Comparison of ENCODE assay signal across 15 mouse cellular contexts in genomic region chr15:10675801-10676200, GRCm38 (mm10). TPM values are rescaled to one million over a fixed set of nuclear protein-coding genes. Genes with fewer than 3 reads are reported as not detected.
DNase-seq lines count a peak whose midpoint lies in the region; ATAC-seq and TF ChIP-seq lines count a peak whose summit lies in the region.
"Had no signal": no experiment of that assay in that cellular context is flagged by ENCODE, and none has a peak within 500 bp of the region (broad histone marks: within the 10 kb centered on the region; RNA-seq: fewer than 3 reads in every experiment).

No protein-coding gene starts in this region.

- no peak overlapping the region for H3K4me3 ChIP-seq in lung, embryonic 14.5 days (ENCODE audit: low read depth, low read length)
- H3K4me3 ChIP-seq in lung, adult 2 months (replicated peaks; ENCODE audit: extremely low read depth, low read depth, low read length), result no peak overlapping the region
- no peak overlapping the region for H3K4me3 ChIP-seq in intestine, embryonic 15.5 days (replicated peaks)
- H3K4me3 ChIP-seq: embryonic facial prominence, embryonic 13.5 days; forebrain, embryonic 10.5 days; heart, embryonic 12.5 days had no signal

- 0 out of 2 replicates have a peak, but pooled peaks cover 9% of the 10 kb centered on the region for H3K36me3 ChIP-seq in lung, embryonic 14.5 days (ENCODE audit: insufficient read depth)
- H3K36me3 ChIP-seq in intestine, embryonic 15.5 days, result no peaks in the 10 kb centered on the region
- H3K36me3 ChIP-seq: G1E; heart, embryonic 12.5 days had no signal

- DNase-seq in embryo, embryonic 10.5 days (ENCODE audit: low spot score), result peak; percentile 29
- DNase-seq in embryo, embryonic 9.5 days (ENCODE audit: extremely low spot score), result no peak
- peak; percentile 34 for DNase-seq in lung, embryonic 14.5 days
- no peak for DNase-seq in lung, adult 2 months
- peak; percentile 87 for DNase-seq in ZHBTc4 (ENCODE audit: low read depth, low spot score)
- peak; percentile 45 for DNase-seq in lung, postnatal 10 days
- no peak for DNase-seq in thymus, postnatal 4 days
- DNase-seq: cerebellum, adult 9-10 months; kidney, postnatal 10 days; midbrain, embryonic 14.5 days had no signal

- H3K27me3 ChIP-seq in lung, embryonic 14.5 days (ENCODE audit: insufficient read depth, low read length), result no peaks in the 10 kb centered on the region
- H3K27me3 ChIP-seq in intestine, embryonic 15.5 days (replicated peaks), result no peaks in the 10 kb centered on the region
- H3K27me3 ChIP-seq: embryonic facial prominence, embryonic 13.5 days had no signal

- ATAC-seq in lung, embryonic 14.5 days (ENCODE audit: insufficient read depth), result no peak
- no peak for ATAC-seq in intestine, embryonic 15.5 days

- no peak for TF ChIP-seq POLR2A in lung, adult 2 months (IDR thresholded peaks at IDR 0.05; ENCODE audit: borderline replicate concordance, extremely low read depth, low read depth, low read length)

- H3K27ac ChIP-seq in lung, embryonic 14.5 days (ENCODE audit: low read depth), result no peak overlapping the region
- H3K27ac ChIP-seq in intestine, embryonic 15.5 days, result no peak overlapping the region
- H3K27ac ChIP-seq: forebrain, embryonic 10.5 days had no signal

- H3K4me1 ChIP-seq in lung, embryonic 14.5 days (ENCODE audit: insufficient read depth), result peaks cover 11% of the 10 kb centered on the region
- peaks cover 28% of the 10 kb centered on the region for H3K4me1 ChIP-seq in lung, adult 2 months (ENCODE audit: control insufficient read depth, insufficient read depth, low read length)
- H3K4me1 ChIP-seq in intestine, embryonic 15.5 days (replicated peaks), result peaks cover 10% of the 10 kb centered on the region

- H3K9ac ChIP-seq in lung, embryonic 14.5 days, result no peak overlapping the region
- no peak overlapping the region for H3K9ac ChIP-seq in intestine, embryonic 15.5 days
- H3K9ac ChIP-seq: embryonic facial prominence, embryonic 13.5 days; heart, embryonic 12.5 days had no signal

- no peak for TF ChIP-seq CTCF in lung, embryonic 14.5 days (IDR thresholded peaks at IDR 0.05; ENCODE audit: low read depth)
- no peak for TF ChIP-seq CTCF in lung, adult 2 months (IDR thresholded peaks at IDR 0.05; ENCODE audit: insufficient read depth, low read length)

- WGBS in lung, embryonic 14.5 days, result 77% methylated on average over 5 of the region's 5 CpGs
- WGBS in lung, adult 2 months, result 65% methylated on average over 5 of the region's 5 CpGs
- WGBS in intestine, embryonic 15.5 days, result 74% methylated on average over 5 of the region's 5 CpGs

- no peak overlapping the region for H3K4me2 ChIP-seq in lung, embryonic 14.5 days
- H3K4me2 ChIP-seq in intestine, embryonic 15.5 days (replicated peaks), result no peak overlapping the region
- H3K4me2 ChIP-seq: embryonic facial prominence, embryonic 13.5 days; heart, embryonic 12.5 days had no signal

- H3K9me3 ChIP-seq in lung, embryonic 14.5 days (ENCODE audit: low read depth, low read length), result no peaks in the 10 kb centered on the region
- no peaks in the 10 kb centered on the region for H3K9me3 ChIP-seq in intestine, embryonic 15.5 days
- H3K9me3 ChIP-seq: embryonic facial prominence, embryonic 13.5 days; forebrain, embryonic 10.5 days; G1E; heart, embryonic 12.5 days had no signal

RNA-seq across cellular contexts. Expression of gene Rai14, which starts 38.6 kb away (rescaled TPM):
- polyA plus RNA-seq in lung, embryonic 14.5 days (2014; fragmentation: Nextera tagmentation; extraction: Ambion mirVana), result 73.1 and 74.7 TPM in 2 replicates
- 9.4 and 14.3 TPM in 2 replicates for polyA plus RNA-seq in lung, adult 2 months (2012; rRNA removed)
- 16.8 and 17.4 TPM in 2 replicates for polyA plus RNA-seq in intestine, embryonic 15.5 days (2015; fragmentation: Nextera tagmentation; extraction: Ambion mirVana)
- polyA plus RNA-seq: G1E had no signal

Comparison
In these comparisons a context has a peak if more than half of its experiments do, and no peak if none do; other contexts are left out.
1. DNase-seq: peak in embryo, embryonic 10.5 days (single experiment), lung, embryonic 14.5 days (single experiment), ZHBTc4 (single experiment) and lung, postnatal 10 days (single experiment); none in embryo, embryonic 9.5 days (single experiment), lung, adult 2 months (single experiment) and thymus, postnatal 4 days (single experiment).